Mouse (Mus musculus): Measurements from ENCODE around the gene Tmem170.

The Tmem170 gene

GRCm38 (mm10) chr8:111815078-111815477 lies 61.5 kb downstream of the Tmem170 start:
- no peak for DNase-seq (ENCODE audit: low read depth in 1 of 2, low spot score in 2 of 2)

GRCm38 (mm10) chr8:111813818-111814217 lies 62.7 kb downstream of the Tmem170 start:
- DNase-seq (ENCODE audit: low read depth in 1 of 2, low spot score in 2 of 2): no peak
